In the genomic region with DNA sequence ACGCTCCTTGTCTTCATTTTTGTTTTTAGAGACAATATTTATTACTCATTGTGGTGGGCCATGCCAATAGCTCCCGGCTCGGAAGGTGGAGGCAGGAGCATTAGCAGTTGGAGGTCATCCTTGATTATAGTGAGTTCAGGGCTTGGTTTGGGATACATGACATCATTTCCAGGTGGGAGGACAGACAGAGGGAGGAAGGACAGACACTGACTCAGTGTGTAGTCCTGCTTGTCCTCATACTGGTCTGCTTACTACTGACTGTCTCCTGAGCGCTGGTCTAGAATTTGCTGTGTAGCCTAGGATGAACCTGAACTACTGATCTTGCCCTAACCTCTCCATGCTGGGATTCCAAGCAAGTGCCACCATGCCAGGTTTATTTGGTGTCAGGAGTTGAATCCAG, we compare ENCODE assay signal across 8 mouse cellular contexts. TPM values are rescaled to one million over a fixed set of nuclear protein-coding genes. Genes with fewer than 3 reads are reported as not detected.
DNase-seq lines count a peak whose midpoint lies in the region; ATAC-seq and TF ChIP-seq lines count a peak whose summit lies in the region.

Desi1 (minus strand) TSS at position 101 of the 400 bp plus-strand sequence.

- no peaks in the 10 kb centered on the region for H3K9me3 ChIP-seq in liver, embryonic 11.5 days (ENCODE audit: control insufficient read depth, low read length)
- H3K9me3 ChIP-seq in heart, embryonic 11.5 days (replicated peaks; ENCODE audit: control insufficient read depth, low read length): no peaks in the 10 kb centered on the region

- no peak for DNase-seq in liver, embryonic 11.5 days (ENCODE audit: low spot score)
- DNase-seq in liver (no peak), adipocyte (ENCODE audit: low spot score) (no peak)
- DNase-seq in left cerebral cortex, postnatal 14 days (ENCODE audit: low spot score in 2 of 2): no peak
- DNase-seq in urinary bladder, adult 18-20 months (ENCODE audit: low spot score in 2 of 2): no peak

- no peak within 1 kb of the TSS for H3K4me3 ChIP-seq in liver, embryonic 11.5 days (ENCODE audit: low read depth, low read length)
- H3K4me3 ChIP-seq in bone marrow macrophage, adult 2 months (ENCODE audit: insufficient read depth, low read length): no peak within 1 kb of the TSS
- no peak within 1 kb of the TSS for H3K4me3 ChIP-seq in heart, embryonic 11.5 days (ENCODE audit: low read depth, low read length)
- H3K4me3 ChIP-seq in olfactory bulb, adult 2 months (ENCODE audit: insufficient read depth, low read depth, low read length): no peak within 1 kb of the TSS

- ATAC-seq in liver, embryonic 11.5 days (replicated peaks; ENCODE audit: low FRiP score): no peak
- no peak for ATAC-seq in heart, embryonic 11.5 days (replicated peaks; ENCODE audit: insufficient number of reproducible peaks, low FRiP score, low TSS enrichment)

- 95% methylated on average over 4 of the region's 4 CpGs for WGBS in liver, embryonic 11.5 days
- 92% methylated on average over 4 of the region's 4 CpGs for WGBS in heart, embryonic 11.5 days (ENCODE audit: insufficient replicate concordance)
- WGBS in olfactory bulb, adult 2 months: 92% methylated on average over 4 of the region's 4 CpGs

- no peak within 1 kb of the TSS for H3K4me2 ChIP-seq in liver, embryonic 11.5 days
- H3K4me2 ChIP-seq in heart, embryonic 11.5 days: no peak within 1 kb of the TSS

- H3K27me3 ChIP-seq in liver, embryonic 11.5 days (replicated peaks; ENCODE audit: control insufficient read depth, insufficient read depth, low read length): no peaks in the 10 kb centered on the region
- no peaks in the 10 kb centered on the region for H3K27me3 ChIP-seq in heart, embryonic 11.5 days (ENCODE audit: control insufficient read depth, insufficient read depth, low read length)

- no peak within 1 kb of the TSS; the same call in 1 of the 2 replicates for H3K9ac ChIP-seq in liver, embryonic 11.5 days (ENCODE audit: low read depth, low read length)
- H3K9ac ChIP-seq in heart, embryonic 11.5 days (ENCODE audit: low read depth, low read length): no peak within 1 kb of the TSS

- H3K4me1 ChIP-seq in liver, embryonic 11.5 days (replicated peaks; ENCODE audit: control insufficient read depth, insufficient read depth, low read length): no peaks in the 10 kb centered on the region
- H3K4me1 ChIP-seq in bone marrow macrophage, adult 2 months (ENCODE audit: control insufficient read depth, insufficient read depth, low read length): no peaks in the 10 kb centered on the region
- H3K4me1 ChIP-seq in heart, embryonic 11.5 days (ENCODE audit: control insufficient read depth, insufficient read depth, low read length): no peaks in the 10 kb centered on the region
- H3K4me1 ChIP-seq in olfactory bulb, adult 2 months (ENCODE audit: control insufficient read depth, insufficient read depth, low read length): no peaks in the 10 kb centered on the region

- TF ChIP-seq CTCF in bone marrow macrophage, adult 2 months (IDR thresholded peaks at IDR 0.05; ENCODE audit: low read depth, low read length): no peak
- no peak for TF ChIP-seq CTCF in olfactory bulb, adult 2 months (IDR thresholded peaks at IDR 0.05; ENCODE audit: insufficient read depth, low read depth, low read length)

- H3K36me3 ChIP-seq in liver, embryonic 11.5 days (ENCODE audit: control insufficient read depth, insufficient read depth, low read length): peaks cover 43% of the 10 kb centered on the region
- peaks cover 21% of the 10 kb centered on the region for H3K36me3 ChIP-seq in heart, embryonic 11.5 days (ENCODE audit: control insufficient read depth, insufficient read depth, low read length)

- no peak within 1 kb of the TSS for H3K27ac ChIP-seq in liver, embryonic 11.5 days (ENCODE audit: low read depth, low read length)
- H3K27ac ChIP-seq in bone marrow macrophage, adult 2 months (ENCODE audit: insufficient read depth, low read depth, low read length): no peak within 1 kb of the TSS
- no peak within 1 kb of the TSS for H3K27ac ChIP-seq in heart, embryonic 11.5 days (ENCODE audit: low read depth, low read length)
- H3K27ac ChIP-seq in olfactory bulb, adult 2 months (ENCODE audit: insufficient read depth, low read depth, low read length): no peak within 1 kb of the TSS

- no peak for TF ChIP-seq POLR2A in bone marrow macrophage, adult 2 months (IDR thresholded peaks at IDR 0.05; ENCODE audit: borderline replicate concordance, low read depth, low read length)
- no peak for TF ChIP-seq POLR2A in olfactory bulb, adult 2 months (IDR thresholded peaks at IDR 0.05; ENCODE audit: insufficient read depth, low read depth, low read length)

- intact Hi-C loops in left cerebral cortex, postnatal 14 days (cut with DNase I): no loop called here

RNA-seq across cellular contexts. Expression of gene Desi1, which starts in this region (rescaled TPM):
- polyA plus RNA-seq in liver, embryonic 11.5 days (2014; fragmentation: Nextera tagmentation; extraction: Ambion mirVana): 27.4 and 30.3 TPM in 2 replicates
- polyA plus RNA-seq in bone marrow macrophage, adult 2 months (2012; ENCODE audit: insufficient read depth, insufficient read length, missing spikeins): 20.9 and 28.1 TPM in 2 replicates
- 23.8 TPM in 2 replicates for polyA plus RNA-seq in heart, embryonic 11.5 days (2014; fragmentation: Nextera tagmentation; extraction: Ambion mirVana)
- 100 to 1,000 TPM; 103 to 117 TPM for total RNA-seq in left cerebral cortex, postnatal 14 days (2021)
- polyA plus RNA-seq in olfactory bulb, adult 2 months (2012; ENCODE audit: insufficient read depth, insufficient read length, low replicate concordance, missing spikeins): 107 TPM in 1 of 2 replicates, not detected in the other
